Mouse (Mus musculus) ES-Bruce4 (cell line): ENCODE data around the gene Dnttip1.

Experiments
- CTCF ChIP-seq: IDR thresholded peaks from one replicate; pipeline ENCODE4 v1.8.1; 2011; ENCODE audit warnings: low read depth, low read length
- EP300 ChIP-seq: IDR thresholded peaks from 2 replicates; pipeline ENCODE4 v1.6.1; 2011; ENCODE audit warnings: low read depth, low read length; ENCODE audit not compliant: insufficient read depth
- POLR2A ChIP-seq: IDR thresholded peaks from one replicate; pipeline ENCODE4 v1.8.1; 2011; ENCODE audit warnings: low read length; ENCODE audit not compliant: insufficient read depth

DNA sequence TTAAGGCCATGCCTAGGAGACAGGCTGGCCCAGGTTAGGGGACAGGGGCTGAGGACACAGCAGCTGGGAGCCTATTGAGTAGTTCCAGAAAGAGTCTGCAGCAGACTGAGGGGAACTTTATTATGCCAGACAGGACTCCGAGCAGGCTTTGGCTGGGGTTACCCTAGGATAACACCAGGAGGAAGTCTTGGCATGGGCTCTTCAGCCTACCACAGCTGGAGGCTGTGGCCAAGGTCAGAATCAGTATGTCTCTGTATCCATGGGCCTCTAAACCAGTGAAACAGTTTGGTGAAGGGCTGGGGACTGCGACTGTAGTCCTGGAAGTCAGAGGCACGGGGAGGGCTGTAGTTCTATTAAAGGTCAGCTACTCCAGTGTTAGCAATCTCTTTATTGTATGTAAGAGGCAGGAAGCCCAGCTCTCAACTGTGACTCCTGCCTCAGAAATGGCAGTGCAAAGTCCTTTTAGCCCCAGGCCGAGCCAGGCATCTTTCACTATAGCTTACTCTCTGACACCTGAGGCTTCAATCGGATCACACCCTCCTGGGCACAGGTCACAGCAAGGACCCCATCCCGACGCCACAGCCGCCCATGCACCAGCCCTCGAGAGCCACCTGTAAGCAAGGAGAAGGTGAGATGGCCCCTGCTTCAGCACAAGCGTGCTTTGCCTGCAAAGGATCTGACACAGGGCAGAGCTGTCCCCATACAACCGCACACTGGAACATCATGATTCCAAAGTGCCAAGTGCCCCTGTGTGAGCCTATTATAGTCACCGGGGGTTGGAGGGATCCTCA, 46.8 kb downstream of the Dnttip1 start:
- TF ChIP-seq POLR2A, result no peak
- TF ChIP-seq EP300, result no peak
- no peak for TF ChIP-seq CTCF
